Mouse (Mus musculus) limb, embryonic 12.5 days (tissue): ENCODE results near the gene Zmym2. TPM values are rescaled to one million over a fixed set of nuclear protein-coding genes. Genes with fewer than 3 reads are reported as not detected.

Experiments
- polyA plus RNA-seq: library from polyadenylated mRNA; unstranded; fragments of >200 nt; fragmentation: Nextera tagmentation; extraction: Ambion mirVana; gene quantifications from 2 replicates; pipeline ENCODE4 v1.2.1, GENCODE M21; 2016

The Zmym2 gene
- polyA plus RNA-seq, 1 experiment from 2014 or later = 70.3 TPM

Other genes with a start within 250 kb of the Zmym2 start
- 41.5 and 46.6 TPM in 2 replicates for gene Mphosph8, start 218.4 kb upstream of the Zmym2 start, polyA plus RNA-seq
- gene Pspc1, start 108.3 kb upstream of the Zmym2 start, polyA plus RNA-seq = 49.9 and 54.2 TPM in 2 replicates
- 33.8 and 34.5 TPM in 2 replicates for gene Zmym5, start 74.9 kb upstream of the Zmym2 start, polyA plus RNA-seq
- 19.5 and 20.5 TPM in 2 replicates for gene Gja3, start 171.4 kb downstream of the Zmym2 start, polyA plus RNA-seq
- gene Gjb2, start 218.0 kb downstream of the Zmym2 start, polyA plus RNA-seq = 63.3 and 79.4 TPM in 2 replicates
- gene Gm4491, start 229.2 kb downstream of the Zmym2 start, polyA plus RNA-seq = not detected in 2 replicates
- gene Gjb6, start 247.0 kb downstream of the Zmym2 start, polyA plus RNA-seq = 24.7 and 27.4 TPM in 2 replicates